Mouse (Mus musculus): ENCODE measurements around the gene Tmem156. TPM values are rescaled to one million over a fixed set of nuclear protein-coding genes. Genes with fewer than 3 reads are reported as not detected.

Gene Tmem156
- polyA plus RNA-seq, 1 experiment = 0.23 TPM

DNA sequence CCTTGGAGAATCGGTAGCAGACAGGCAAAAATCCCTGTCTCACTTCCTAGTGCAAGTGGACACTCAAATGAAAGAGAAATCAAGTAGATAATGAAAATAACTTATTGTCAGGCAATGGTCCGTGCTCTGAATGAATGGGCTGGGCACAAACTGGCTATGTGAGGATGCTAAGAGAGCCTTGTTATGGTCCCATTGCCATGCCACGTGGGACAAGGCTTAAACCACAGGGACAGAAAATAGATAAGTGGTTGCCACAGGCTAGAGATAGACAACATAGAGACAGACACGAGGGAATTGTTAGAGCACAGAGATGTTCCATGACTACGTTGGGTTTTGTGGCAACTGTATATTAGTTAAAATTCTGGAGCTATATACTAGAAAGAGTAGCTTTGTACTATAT, 9.3 kb upstream of the Tmem156 start:
- no peak for TF ChIP-seq POLR2A (IDR thresholded peaks at IDR 0.05; ENCODE audit: extremely low read depth, insufficient read depth, low read length)
- Histone ChIP-seq H3K27ac (ENCODE audit: insufficient read depth, low read length) (no peak overlapping the region), H3K4me3 (ENCODE audit: insufficient read depth, low read length) (no peak overlapping the region)

DNA sequence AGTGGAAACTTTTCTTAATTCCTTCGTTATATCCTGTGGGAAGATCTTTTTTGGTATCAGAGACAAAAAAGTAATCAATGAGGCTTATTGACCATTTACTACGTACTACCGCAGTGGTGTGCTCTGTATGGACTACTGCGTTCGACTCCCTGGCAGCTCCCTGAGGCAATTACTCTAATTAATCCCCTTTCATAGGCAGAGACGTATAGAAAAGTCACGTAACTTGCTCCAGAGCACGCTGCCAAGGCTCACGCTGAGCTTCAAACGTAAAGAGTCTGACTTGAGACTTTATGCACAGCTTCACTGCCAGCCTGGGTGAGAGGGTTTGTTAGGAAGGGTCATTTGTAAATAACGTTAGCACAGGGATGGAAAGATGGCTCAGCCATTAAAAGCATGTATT, 8.1 kb upstream of the Tmem156 start:
- TF ChIP-seq POLR2A (IDR thresholded peaks at IDR 0.05; ENCODE audit: extremely low read depth, insufficient read depth, low read length) (no peak), CTCF (IDR thresholded peaks at IDR 0.05; ENCODE audit: extremely low read depth, insufficient read depth, low read length) (no peak)
- no peaks in the 10 kb centered on the region for H3K4me1 ChIP-seq (ENCODE audit: control insufficient read depth, insufficient read depth, low read length)
- no peak overlapping the region for H3K4me3 ChIP-seq (ENCODE audit: insufficient read depth, low read length)
- no peak overlapping the region for H3K27ac ChIP-seq (ENCODE audit: insufficient read depth, low read length)

More for the DNA sequence above, 9.3 kb upstream of the Tmem156 start:
- H3K4me1 ChIP-seq (ENCODE audit: control insufficient read depth, insufficient read depth, low read length) = no peaks in the 10 kb centered on the region

DNA sequence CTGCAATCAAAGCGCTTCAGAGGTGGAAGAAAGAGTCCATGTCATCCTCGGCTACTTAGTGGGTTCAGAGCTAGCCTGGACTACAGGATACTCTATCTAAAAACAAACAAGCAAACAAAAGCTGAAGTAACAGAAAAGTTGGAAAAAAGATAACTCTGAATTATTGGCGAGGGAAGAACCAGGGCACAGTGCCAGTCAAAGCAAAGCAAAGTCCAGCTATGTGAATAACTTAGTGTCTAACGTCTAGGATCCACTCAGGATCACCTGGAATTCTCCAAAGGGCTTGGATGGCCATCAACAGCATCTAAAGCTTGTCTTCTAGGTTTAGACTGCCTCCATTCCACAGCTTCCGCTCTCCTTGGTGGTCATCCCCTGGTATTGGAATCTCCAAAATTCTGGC, 5.5 kb upstream of the Tmem156 start:
- no peak overlapping the region for H3K4me3 ChIP-seq (ENCODE audit: insufficient read depth, low read length)
- no peaks in the 10 kb centered on the region for H3K4me1 ChIP-seq (ENCODE audit: control insufficient read depth, insufficient read depth, low read length)
- H3K27ac ChIP-seq (ENCODE audit: insufficient read depth, low read length) = no peak overlapping the region
- TF ChIP-seq POLR2A (IDR thresholded peaks at IDR 0.05; ENCODE audit: extremely low read depth, insufficient read depth, low read length) = no peak
- no peak for TF ChIP-seq CTCF (IDR thresholded peaks at IDR 0.05; ENCODE audit: extremely low read depth, insufficient read depth, low read length)

DNA sequence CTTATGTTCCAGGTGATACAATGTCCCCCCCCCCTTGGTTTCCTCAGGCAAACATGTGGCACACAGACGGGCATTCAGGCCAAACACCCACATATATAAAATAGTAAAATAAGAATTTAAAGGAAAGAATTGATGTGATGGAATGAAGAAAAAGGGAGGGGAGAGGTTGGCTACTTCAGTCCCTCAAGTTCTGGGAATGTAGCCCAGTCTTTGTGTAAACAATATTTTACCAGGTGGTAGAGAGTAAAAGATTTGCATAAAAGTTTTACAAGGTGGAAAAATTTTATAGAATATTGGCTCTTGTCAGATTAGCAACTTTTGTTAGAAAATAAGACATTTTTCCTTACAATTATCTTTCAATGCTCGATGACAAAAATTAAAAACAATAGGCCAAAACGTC, 4.9 kb upstream of the Tmem156 start:
- no peaks in the 10 kb centered on the region for H3K4me1 ChIP-seq (ENCODE audit: control insufficient read depth, insufficient read depth, low read length)
- no peak overlapping the region for H3K27ac ChIP-seq (ENCODE audit: insufficient read depth, low read length)
- no peak overlapping the region for H3K4me3 ChIP-seq (ENCODE audit: insufficient read depth, low read length)
- no peak for TF ChIP-seq POLR2A (IDR thresholded peaks at IDR 0.05; ENCODE audit: extremely low read depth, insufficient read depth, low read length)
- TF ChIP-seq CTCF (IDR thresholded peaks at IDR 0.05; ENCODE audit: extremely low read depth, insufficient read depth, low read length) = no peak

DNA sequence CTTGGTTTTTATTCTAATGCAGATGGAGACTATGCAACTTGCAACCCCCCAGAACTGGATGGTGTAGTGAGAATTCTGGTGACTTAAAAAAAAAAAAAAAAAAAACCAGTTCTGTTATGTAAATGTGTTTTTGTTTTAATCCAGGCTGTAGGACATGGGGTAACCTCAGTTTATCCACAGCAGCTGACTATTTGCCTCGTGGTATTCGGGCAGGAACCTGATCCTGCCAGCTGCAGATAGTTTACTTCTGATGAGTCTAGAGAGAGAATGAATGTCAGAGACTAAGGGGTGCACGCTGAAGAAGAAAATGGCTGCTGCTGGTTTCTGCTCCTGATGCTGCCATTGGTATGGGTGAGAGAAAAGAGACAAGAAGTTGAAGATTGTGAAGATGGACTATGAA, 4.2 kb upstream of the Tmem156 start:
- no peak overlapping the region for H3K27ac ChIP-seq (ENCODE audit: insufficient read depth, low read length)
- no peak overlapping the region for H3K4me3 ChIP-seq (ENCODE audit: insufficient read depth, low read length)
- no peaks in the 10 kb centered on the region for H3K4me1 ChIP-seq (ENCODE audit: control insufficient read depth, insufficient read depth, low read length)
- TF ChIP-seq CTCF (IDR thresholded peaks at IDR 0.05; ENCODE audit: extremely low read depth, insufficient read depth, low read length) (no peak), POLR2A (IDR thresholded peaks at IDR 0.05; ENCODE audit: extremely low read depth, insufficient read depth, low read length) (no peak)

DNA sequence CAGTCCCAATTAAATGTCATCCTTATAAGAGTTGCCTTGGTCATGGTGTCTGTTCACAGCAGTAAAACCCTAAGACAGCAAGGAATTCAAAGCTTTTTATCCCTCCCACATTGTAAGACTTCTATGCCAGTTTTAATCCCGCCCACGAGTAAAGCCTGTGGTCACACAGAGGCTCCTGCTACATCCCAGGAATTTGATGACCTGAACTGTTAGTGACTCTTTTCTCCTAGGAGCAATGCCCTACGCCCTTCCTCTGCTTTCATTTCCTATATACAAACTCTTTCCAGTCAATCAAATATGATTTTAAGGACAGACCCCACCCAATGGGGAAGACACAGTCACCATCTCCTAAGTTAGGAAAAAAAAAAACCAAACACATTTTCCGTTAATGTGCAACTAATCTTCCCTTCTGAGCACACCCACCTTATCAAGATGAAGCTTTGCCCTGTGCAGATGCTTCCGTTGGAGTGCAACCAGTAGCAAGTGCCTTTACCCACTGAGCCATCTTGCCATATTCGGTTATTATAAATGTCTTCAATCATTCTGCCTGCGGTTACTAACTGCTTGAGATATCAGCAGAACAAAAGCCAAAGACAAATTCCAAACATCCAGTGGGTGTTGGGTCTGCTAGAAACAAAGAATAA, 3.1 kb upstream of the Tmem156 start:
- no peaks in the 10 kb centered on the region for H3K4me1 ChIP-seq (ENCODE audit: control insufficient read depth, insufficient read depth, low read length)
- no peak overlapping the region for H3K4me3 ChIP-seq (ENCODE audit: insufficient read depth, low read length)
- TF ChIP-seq POLR2A (IDR thresholded peaks at IDR 0.05; ENCODE audit: extremely low read depth, insufficient read depth, low read length) = no peak
- no peak overlapping the region for H3K27ac ChIP-seq (ENCODE audit: insufficient read depth, low read length)

DNA sequence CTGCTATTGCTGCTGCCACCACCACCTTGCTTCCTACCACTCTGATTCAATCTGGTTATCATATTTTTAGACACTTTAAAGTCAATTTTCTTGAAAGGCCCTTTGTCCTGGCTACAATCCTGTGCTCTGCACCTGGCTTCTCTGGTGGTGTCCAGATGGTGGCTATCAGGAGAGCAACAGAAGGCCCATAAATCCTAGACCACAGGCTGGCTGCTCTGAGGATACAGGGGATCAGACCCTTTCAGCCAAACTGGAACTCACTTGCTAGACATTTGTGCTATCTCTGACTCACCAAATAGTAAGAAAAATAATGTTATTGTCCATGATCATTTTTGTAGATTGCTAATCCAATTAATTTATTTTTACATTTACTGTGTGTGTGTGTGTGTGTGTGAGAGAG, 1.8 kb upstream of the Tmem156 start:
- Histone ChIP-seq H3K27ac (ENCODE audit: insufficient read depth, low read length) (no peak overlapping the region), H3K4me1 (ENCODE audit: control insufficient read depth, insufficient read depth, low read length) (no peaks in the 10 kb centered on the region), H3K4me3 (ENCODE audit: insufficient read depth, low read length) (no peak overlapping the region)
- TF ChIP-seq CTCF (IDR thresholded peaks at IDR 0.05; ENCODE audit: extremely low read depth, insufficient read depth, low read length) (no peak), POLR2A (IDR thresholded peaks at IDR 0.05; ENCODE audit: extremely low read depth, insufficient read depth, low read length) (no peak)

DNA sequence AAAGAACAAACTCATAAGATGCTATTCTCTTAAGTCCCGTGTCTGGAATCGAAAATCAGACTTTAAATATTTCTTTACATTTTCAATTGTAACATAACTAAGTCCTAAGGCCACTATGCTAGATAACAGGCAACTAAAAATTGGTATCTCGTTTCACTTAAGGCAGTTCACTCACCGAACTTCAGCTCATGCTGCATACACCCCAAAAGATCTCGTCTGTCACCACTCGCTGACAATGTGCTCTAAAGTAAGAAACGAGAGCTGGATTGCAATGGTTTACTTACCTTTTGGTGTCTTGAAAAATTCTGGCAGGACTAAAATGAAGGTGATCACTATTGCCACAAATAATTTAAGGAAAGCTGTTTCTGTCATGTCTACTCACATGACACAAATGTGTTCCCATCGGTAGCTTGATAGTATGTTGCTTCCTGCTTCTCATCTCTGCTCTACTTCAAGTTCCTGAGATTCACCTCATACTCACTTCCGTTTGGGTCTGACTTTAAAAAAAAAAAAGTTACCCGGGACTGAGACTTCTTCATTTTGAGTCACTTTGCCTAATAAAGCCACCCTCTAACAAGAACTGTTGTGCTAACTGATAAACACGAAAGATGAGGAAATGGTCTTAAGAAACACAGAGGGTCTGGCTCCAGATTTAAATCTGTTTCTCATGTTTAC, 611 bp downstream of the Tmem156 start:
- TF ChIP-seq CTCF (IDR thresholded peaks at IDR 0.05; ENCODE audit: extremely low read depth, insufficient read depth, low read length) (no peak), POLR2A (IDR thresholded peaks at IDR 0.05; ENCODE audit: extremely low read depth, insufficient read depth, low read length) (no peak)
- H3K4me3 ChIP-seq (ENCODE audit: insufficient read depth, low read length) = no peak overlapping the region
- no peaks in the 10 kb centered on the region for H3K4me1 ChIP-seq (ENCODE audit: control insufficient read depth, insufficient read depth, low read length)
- H3K27ac ChIP-seq (ENCODE audit: insufficient read depth, low read length) = no peak overlapping the region

DNA sequence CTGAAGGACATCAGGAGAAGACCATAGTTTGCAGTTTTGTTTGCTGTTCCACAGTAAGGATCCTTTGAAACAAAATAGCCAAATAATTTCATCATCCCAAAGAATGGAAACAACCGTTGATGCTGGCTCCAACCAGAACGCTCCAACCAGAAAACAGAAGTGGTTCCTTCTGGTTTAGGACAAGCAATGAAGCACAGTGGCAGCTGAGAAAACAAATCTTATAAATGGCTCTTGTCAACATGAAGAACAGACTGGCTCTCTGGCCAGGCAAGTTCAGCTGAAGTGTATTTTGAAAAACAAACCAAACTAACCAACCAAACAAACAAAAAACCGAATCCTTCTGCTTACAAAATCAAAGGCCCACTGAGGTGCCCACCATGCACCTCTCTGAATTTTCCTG, 2.2 kb downstream of the Tmem156 start:
- Histone ChIP-seq H3K4me3 (ENCODE audit: insufficient read depth, low read length) (no peak overlapping the region), H3K27ac (ENCODE audit: insufficient read depth, low read length) (no peak overlapping the region), H3K4me1 (ENCODE audit: control insufficient read depth, insufficient read depth, low read length) (no peaks in the 10 kb centered on the region)
- TF ChIP-seq CTCF (IDR thresholded peaks at IDR 0.05; ENCODE audit: extremely low read depth, insufficient read depth, low read length) (no peak), POLR2A (IDR thresholded peaks at IDR 0.05; ENCODE audit: extremely low read depth, insufficient read depth, low read length) (no peak)

DNA sequence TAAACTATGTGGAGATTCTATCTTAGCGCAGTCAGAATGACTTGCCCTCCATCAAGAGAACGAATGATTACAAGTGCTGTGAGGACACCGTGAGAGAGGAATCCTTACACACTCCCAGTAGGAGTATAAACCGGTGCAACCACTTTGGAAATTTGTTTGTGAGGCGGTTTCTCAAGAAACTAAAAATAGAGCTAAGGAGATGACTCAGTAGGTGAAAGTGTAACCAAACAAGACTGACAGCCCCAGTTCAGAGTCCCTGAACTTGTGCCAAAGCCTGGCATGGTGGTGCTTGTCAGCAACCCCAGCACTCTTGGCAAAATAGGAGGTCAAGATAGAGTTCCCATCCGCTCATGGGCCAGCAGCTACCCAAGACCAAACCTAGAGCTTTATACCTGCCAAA, 5.4 kb downstream of the Tmem156 start:
- H3K4me3 ChIP-seq (ENCODE audit: insufficient read depth, low read length) = no peak overlapping the region
- TF ChIP-seq POLR2A (IDR thresholded peaks at IDR 0.05; ENCODE audit: extremely low read depth, insufficient read depth, low read length) (no peak), CTCF (IDR thresholded peaks at IDR 0.05; ENCODE audit: extremely low read depth, insufficient read depth, low read length) (no peak)
- no peak overlapping the region for H3K27ac ChIP-seq (ENCODE audit: insufficient read depth, low read length)
- no peaks in the 10 kb centered on the region for H3K4me1 ChIP-seq (ENCODE audit: control insufficient read depth, insufficient read depth, low read length)

All from cortical plate, adult 2 months (tissue).